24 mouse cellular contexts compared by ENCODE assay signal in genomic region chrX:130152164-130152563, GRCm38 (mm10).
DNase-seq lines count a peak whose midpoint lies in the region; ATAC-seq and TF ChIP-seq lines count a peak whose summit lies in the region.
"Had no signal": no experiment of that assay in that cellular context is flagged by ENCODE, and none has a peak within 500 bp of the region (broad histone marks: within the 10 kb centered on the region; RNA-seq: fewer than 3 reads in every experiment).

No protein-coding gene starts in this region.

- no peaks in the 10 kb centered on the region for H3K36me3 ChIP-seq in stomach, postnatal 0 days (ENCODE audit: control insufficient read depth, insufficient read depth, low read length)
- H3K36me3 ChIP-seq: embryonic facial prominence, embryonic 12.5 days; forebrain, embryonic 12.5 days; G1E; heart, embryonic 15.5 days; hindbrain, embryonic 13.5 days; intestine, embryonic 15.5 days had no signal

- no peak for TF ChIP-seq CTCF in cerebellum, adult 2 months (IDR thresholded peaks at IDR 0.05; ENCODE audit: borderline replicate concordance, insufficient read depth, low read depth, low read length)
- no peak for TF ChIP-seq CTCF in layer of hippocampus, adult 2 months (conservative IDR thresholded peaks at IDR 0.05)
- TF ChIP-seq CTCF in stomach, postnatal 0 days (IDR thresholded peaks at IDR 0.05; ENCODE audit: low read depth), result no peak

- no peak overlapping the region for H3K9ac ChIP-seq in stomach, postnatal 0 days (ENCODE audit: low read length)
- H3K9ac ChIP-seq: embryonic facial prominence, embryonic 12.5 days; forebrain, embryonic 12.5 days; heart, embryonic 15.5 days; hindbrain, embryonic 13.5 days; intestine, embryonic 15.5 days had no signal

- H3K4me2 ChIP-seq in stomach, postnatal 0 days (replicated peaks; ENCODE audit: low read depth), result no peak overlapping the region
- H3K4me2 ChIP-seq: embryonic facial prominence, embryonic 12.5 days; forebrain, embryonic 12.5 days; heart, embryonic 11.5 days; heart, embryonic 15.5 days; hindbrain, embryonic 13.5 days; intestine, embryonic 15.5 days had no signal

- H3K27me3 ChIP-seq in cerebellum, adult 2 months (ENCODE audit: control insufficient read depth, insufficient read depth, low read length), result no peaks in the 10 kb centered on the region
- H3K27me3 ChIP-seq in stomach, postnatal 0 days (ENCODE audit: control insufficient read depth, insufficient read depth, low read length), result no peaks in the 10 kb centered on the region
- H3K27me3 ChIP-seq: embryonic facial prominence, embryonic 12.5 days; forebrain, embryonic 12.5 days; heart, embryonic 15.5 days; hindbrain, embryonic 13.5 days; intestine, embryonic 15.5 days had no signal

- H3K4me3 ChIP-seq in cerebellum, adult 2 months (replicated peaks; ENCODE audit: insufficient read depth, low read depth, low read length), result no peak overlapping the region
- no peak overlapping the region for H3K4me3 ChIP-seq in layer of hippocampus, adult 2 months
- H3K4me3 ChIP-seq in stomach, postnatal 0 days (ENCODE audit: low read depth, low read length), result no peak overlapping the region
- H3K4me3 ChIP-seq: embryonic facial prominence, embryonic 12.5 days; forebrain, embryonic 12.5 days; heart, adult 2 months; heart, embryonic 15.5 days; hindbrain, embryonic 13.5 days; intestine, embryonic 15.5 days had no signal

- no peak for TF ChIP-seq EP300 in stomach, postnatal 0 days (optimal IDR thresholded peaks at IDR 0.05)

- no peak for DNase-seq in cerebellum, postnatal 4 days (ENCODE audit: low spot score in 2 of 2)
- DNase-seq in cerebellum, adult 2 months, result peak; percentile 26 to 66
- DNase-seq in cerebellum, postnatal 10 days, result peak; percentile 3 to 16
- DNase-seq in fat pad, adult 2 months (ENCODE audit: extremely low read depth, low read depth, low spot score), result peak; percentile 4
- no peak for DNase-seq in layer of hippocampus, adult 2 months (ENCODE audit: low spot score in 2 of 2)
- no peak for DNase-seq in stomach, postnatal 0 days (ENCODE audit: low spot score)
- no peak for DNase-seq in kidney, adult 18-20 months
- DNase-seq: adrenal gland, postnatal 25 days; B cell, adult 2 months; gastrocnemius, postnatal 10 days; heart, adult 2 months; heart, postnatal 14 days; kidney, adult 2 months had no signal

- no peak overlapping the region for H3K27ac ChIP-seq in cerebellum, adult 2 months (ENCODE audit: insufficient read depth, low read length)
- H3K27ac ChIP-seq in layer of hippocampus, adult 2 months, result no peak overlapping the region
- no peak overlapping the region for H3K27ac ChIP-seq in stomach, postnatal 0 days (replicated peaks)
- H3K27ac ChIP-seq: embryonic facial prominence, embryonic 12.5 days; forebrain, embryonic 12.5 days; heart, adult 2 months; heart, embryonic 15.5 days; hindbrain, embryonic 13.5 days; intestine, embryonic 15.5 days had no signal

- no peaks in the 10 kb centered on the region for H3K4me1 ChIP-seq in cerebellum, adult 2 months (ENCODE audit: control insufficient read depth, insufficient read depth, low read length)
- no peaks in the 10 kb centered on the region for H3K4me1 ChIP-seq in stomach, postnatal 0 days (replicated peaks; ENCODE audit: control insufficient read depth, insufficient read depth)
- H3K4me1 ChIP-seq: embryonic facial prominence, embryonic 12.5 days; forebrain, embryonic 12.5 days; heart, embryonic 15.5 days; hindbrain, embryonic 13.5 days; intestine, embryonic 15.5 days had no signal

- 35% methylated on average over 1 of the region's 1 CpGs for whole genome bisulfite sequencing in cerebellum, adult 2 months
- WGBS in stomach, postnatal 0 days, result 94% methylated on average over 1 of the region's 1 CpGs

- TF ChIP-seq POLR2A in cerebellum, adult 2 months (IDR thresholded peaks at IDR 0.05; ENCODE audit: borderline replicate concordance, insufficient read depth, low read length), result no peak

- H3K9me3 ChIP-seq in stomach, postnatal 0 days (ENCODE audit: control insufficient read depth, low read length), result no peaks in the 10 kb centered on the region
- H3K9me3 ChIP-seq: embryonic facial prominence, embryonic 12.5 days; forebrain, embryonic 12.5 days; G1E; heart, embryonic 15.5 days; hindbrain, embryonic 13.5 days; intestine, embryonic 15.5 days had no signal

- ATAC-seq in cerebellum, adult (ENCODE audit: insufficient number of reproducible peaks, low FRiP score, low TSS enrichment), result peak; percentile 84
- no peak for ATAC-seq in stomach, postnatal 0 days (ENCODE audit: low FRiP score, low TSS enrichment)
- ATAC-seq: activated CD4-positive, CD25-positive, alpha-beta regulatory T cell, adult 4 months; CD4-positive, CD25-positive, alpha-beta regulatory T cell, adult 4 months; forebrain, embryonic 16.5 days; intestine, embryonic 15.5 days had no signal

Comparison
In these comparisons a context has a peak if more than half of its experiments do, and no peak if none do; other contexts are left out.
1. DNase-seq: peak in cerebellum, adult 2 months (2 of 2), cerebellum, postnatal 10 days (2 of 2) and fat pad, adult 2 months (single experiment); none in cerebellum, postnatal 4 days (0 of 2), layer of hippocampus, adult 2 months (0 of 2), stomach, postnatal 0 days (single experiment) and kidney, adult 18-20 months (single experiment).